11 mouse cellular contexts compared by ENCODE assay signal in genomic region chr1:129208406-129208805, GRCm38 (mm10).
DNase-seq lines count a peak whose midpoint lies in the region; ATAC-seq and TF ChIP-seq lines count a peak whose summit lies in the region.
"Had no signal": no experiment of that assay in that cellular context is flagged by ENCODE, and none has a peak within 500 bp of the region (broad histone marks: within the 10 kb centered on the region; RNA-seq: fewer than 3 reads in every experiment).

No protein-coding gene starts in this region.

- WGBS in forebrain, embryonic 16.5 days: 2% methylated on average over 2 of the region's 2 CpGs
- 10% methylated on average over 2 of the region's 2 CpGs for WGBS in neural tube, embryonic 12.5 days
- 50% methylated on average over 2 of the region's 2 CpGs for WGBS in heart, adult 2 months

- TF ChIP-seq EP300 in heart, adult 2 months (IDR thresholded peaks at IDR 0.05; ENCODE audit: insufficient read depth, low read depth, low read length): no peak

- peak overlapping the region; percentile 78 for H3K27ac ChIP-seq in forebrain, embryonic 16.5 days (ENCODE audit: low read length)
- 0 out of 2 replicates have a peak overlapping the region, but pooled peaks have one; percentile 12 for H3K27ac ChIP-seq in neural tube, embryonic 12.5 days
- no peak overlapping the region for H3K27ac ChIP-seq in heart, adult 2 months
- H3K27ac ChIP-seq: heart, embryonic 13.5 days; limb, embryonic 15.5 days had no signal

- TF ChIP-seq CTCF in heart, adult 2 months (IDR thresholded peaks at IDR 0.05): no peak

- H3K9me3 ChIP-seq in forebrain, embryonic 16.5 days (ENCODE audit: control insufficient read depth, low read length): no peaks in the 10 kb centered on the region
- no peaks in the 10 kb centered on the region for H3K9me3 ChIP-seq in neural tube, embryonic 12.5 days
- H3K9me3 ChIP-seq: G1E; heart, embryonic 13.5 days; limb, embryonic 15.5 days had no signal

- peak; percentile 10 for DNase-seq in embryo, embryonic 9.5 days (ENCODE audit: extremely low spot score)
- DNase-seq in layer of hippocampus, postnatal 14 days (ENCODE audit: low spot score in 2 of 2): peak; percentile 24 to 34
- no peak for DNase-seq in kidney, adult 9 months
- no peak for DNase-seq in heart, adult 2 months
- no peak for DNase-seq in lung, postnatal 10 days
- DNase-seq in kidney, adult 8-10 months: no peak

- H3K79me2 ChIP-seq in heart, adult 2 months (replicated peaks; ENCODE audit: control insufficient read depth, insufficient read depth, low read length): no peaks in the 10 kb centered on the region

- H3K4me3 ChIP-seq in forebrain, embryonic 16.5 days (replicated peaks; ENCODE audit: low read length): no peak overlapping the region
- H3K4me3 ChIP-seq in neural tube, embryonic 12.5 days: no peak overlapping the region
- no peak overlapping the region for H3K4me3 ChIP-seq in heart, adult 2 months
- H3K4me3 ChIP-seq: heart, embryonic 13.5 days; limb, embryonic 15.5 days had no signal

- ATAC-seq in forebrain, embryonic 16.5 days: peak; percentile 99
- ATAC-seq in neural tube, embryonic 12.5 days (ENCODE audit: low FRiP score, low read depth): peak; percentile 99

- H3K9ac ChIP-seq in forebrain, embryonic 16.5 days (replicated peaks; ENCODE audit: low read depth, low read length): peak overlapping the region; percentile 35
- H3K9ac ChIP-seq in neural tube, embryonic 12.5 days: no peak overlapping the region
- no peak overlapping the region for H3K9ac ChIP-seq in heart, adult 2 months (ENCODE audit: low read depth, low read length)
- H3K9ac ChIP-seq: heart, embryonic 13.5 days; limb, embryonic 15.5 days had no signal

- no peak for TF ChIP-seq POLR2A in heart, adult 2 months (IDR thresholded peaks at IDR 0.05; ENCODE audit: insufficient read depth, low read depth, low read length)

- H3K4me2 ChIP-seq in forebrain, embryonic 16.5 days (ENCODE audit: low read length): peak overlapping the region; percentile 7; the same call in 1 of the 2 replicates
- H3K4me2 ChIP-seq in neural tube, embryonic 12.5 days (replicated peaks): no peak overlapping the region
- H3K4me2 ChIP-seq: heart, embryonic 13.5 days; limb, embryonic 15.5 days had no signal

- H3K27me3 ChIP-seq in forebrain, embryonic 16.5 days (replicated peaks; ENCODE audit: control insufficient read depth, insufficient read depth, low read length): no peaks in the 10 kb centered on the region
- H3K27me3 ChIP-seq in neural tube, embryonic 12.5 days (replicated peaks): no peaks in the 10 kb centered on the region
- H3K27me3 ChIP-seq in heart, adult 2 months (ENCODE audit: control insufficient read depth, insufficient read depth, low read length): no peaks in the 10 kb centered on the region
- H3K27me3 ChIP-seq: heart, embryonic 13.5 days; limb, embryonic 15.5 days had no signal

- intact Hi-C loops in heart, adult 2 months (cut with DNase I): no loop called here

- peaks cover 12% of the 10 kb centered on the region for H3K4me1 ChIP-seq in forebrain, embryonic 16.5 days (replicated peaks; ENCODE audit: control insufficient read depth, insufficient read depth, low read length)
- peaks cover 6% of the 10 kb centered on the region; the same call in 1 of the 2 replicates for H3K4me1 ChIP-seq in neural tube, embryonic 12.5 days
- H3K4me1 ChIP-seq in heart, adult 2 months (ENCODE audit: control insufficient read depth, insufficient read depth, low read length): no peaks in the 10 kb centered on the region
- H3K4me1 ChIP-seq: heart, embryonic 13.5 days; limb, embryonic 15.5 days had no signal

- no peaks in the 10 kb centered on the region for H3K36me3 ChIP-seq in forebrain, embryonic 16.5 days (ENCODE audit: control insufficient read depth, insufficient read depth)
- no peaks in the 10 kb centered on the region for H3K36me3 ChIP-seq in neural tube, embryonic 12.5 days
- H3K36me3 ChIP-seq in heart, adult 2 months (ENCODE audit: control insufficient read depth, insufficient read depth, low read length): no peaks in the 10 kb centered on the region
- H3K36me3 ChIP-seq: G1E; heart, embryonic 13.5 days; limb, embryonic 15.5 days had no signal

Comparison
In these comparisons a context has a peak if more than half of its experiments do, and no peak if none do; other contexts are left out.
1. DNase-seq: peak in embryo, embryonic 9.5 days (single experiment) and layer of hippocampus, postnatal 14 days (2 of 2); none in kidney, adult 9 months (single experiment), heart, adult 2 months (0 of 2), lung, postnatal 10 days (single experiment) and kidney, adult 8-10 months (0 of 2).